Mouse (Mus musculus): ENCODE results near the gene Dnajc8. TPM values are rescaled to one million over a fixed set of nuclear protein-coding genes. Genes with fewer than 3 reads are reported as not detected.

Dnajc8 gene
- polyA plus RNA-seq, 1 experiment from 2014 or later, result 132 TPM

DNA sequence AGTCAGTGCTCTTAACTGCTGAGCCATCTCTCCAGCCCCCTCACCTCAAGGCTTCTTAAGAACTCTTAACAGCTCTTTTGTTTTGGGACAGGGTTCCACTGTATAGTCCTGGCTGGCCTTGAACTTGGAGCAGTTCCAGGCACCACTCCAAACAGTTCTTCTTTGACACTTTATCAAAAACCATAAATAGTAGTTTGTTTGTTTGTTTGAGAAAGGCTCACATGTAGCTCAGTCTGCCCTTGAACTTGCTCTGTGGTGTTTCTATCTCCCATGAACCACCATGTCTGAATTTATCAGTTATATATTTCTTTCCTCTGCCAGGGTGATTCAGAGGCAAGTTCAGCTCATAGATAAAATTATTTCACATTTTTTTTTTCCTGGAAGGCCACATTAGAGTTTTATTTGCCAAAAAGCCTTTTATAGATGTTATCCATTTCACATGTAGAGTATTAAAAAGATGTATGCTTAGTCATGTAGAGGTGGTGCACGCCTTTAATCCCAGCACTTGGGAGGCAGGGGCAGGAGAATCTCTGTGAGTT, 39.5 kb downstream of the Dnajc8 start:
- no peak for ATAC-seq
- Histone ChIP-seq H3K36me3 (ENCODE audit: control insufficient read depth, insufficient read depth) (no peaks in the 10 kb centered on the region), H3K27me3 (replicated peaks; ENCODE audit: control insufficient read depth, insufficient read depth, low read length) (no peaks in the 10 kb centered on the region), H3K4me3 (replicated peaks; ENCODE audit: low read length) (no peak overlapping the region), H3K9me3 (ENCODE audit: control insufficient read depth, low read length) (no peaks in the 10 kb centered on the region), H3K4me1 (replicated peaks; ENCODE audit: control insufficient read depth, insufficient read depth, low read length) (0 out of 2 replicates have a peak, but pooled peaks cover 2% of the 10 kb centered on the region), H3K27ac (ENCODE audit: low read length) (no peak overlapping the region), H3K9ac (replicated peaks; ENCODE audit: low read depth, low read length) (no peak overlapping the region), H3K4me2 (ENCODE audit: low read length) (no peak overlapping the region)
- 82% methylated on average over 1 of the region's 1 CpGs for WGBS

DNA sequence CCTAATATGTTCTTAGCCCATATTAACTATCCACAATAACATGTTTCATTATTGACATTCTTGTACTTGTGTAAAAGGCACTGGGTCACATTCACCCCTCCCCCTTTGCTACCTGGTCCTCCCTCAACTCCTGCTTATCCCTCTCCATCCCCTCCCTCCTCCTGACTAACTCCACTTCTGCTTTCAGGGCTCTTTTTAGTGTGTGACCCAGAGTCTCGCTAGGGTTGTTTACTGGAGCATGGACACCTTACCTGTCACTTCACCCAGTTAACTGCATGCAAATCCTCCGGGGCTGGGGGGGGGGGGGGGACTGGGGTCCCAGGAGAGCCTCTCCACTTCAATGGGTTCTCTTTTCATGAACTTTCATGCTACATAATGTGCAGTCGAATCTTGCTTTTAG, 48.4 kb downstream of the Dnajc8 start:
- no peaks in the 10 kb centered on the region for H3K27me3 ChIP-seq (replicated peaks; ENCODE audit: control insufficient read depth, insufficient read depth, low read length)
- H3K9ac ChIP-seq (replicated peaks; ENCODE audit: low read depth, low read length), result no peak overlapping the region
- H3K4me1 ChIP-seq (replicated peaks; ENCODE audit: control insufficient read depth, insufficient read depth, low read length), result no peaks in the 10 kb centered on the region
- H3K4me3 ChIP-seq (replicated peaks; ENCODE audit: low read length), result no peak overlapping the region
- ATAC-seq, result no peak
- WGBS, result 65% methylated on average over 3 of the region's 3 CpGs
- H3K27ac ChIP-seq (ENCODE audit: low read length), result no peak overlapping the region
- no peak overlapping the region for H3K4me2 ChIP-seq (ENCODE audit: low read length)
- H3K9me3 ChIP-seq (ENCODE audit: control insufficient read depth, low read length), result no peaks in the 10 kb centered on the region
- no peaks in the 10 kb centered on the region for H3K36me3 ChIP-seq (ENCODE audit: control insufficient read depth, insufficient read depth)

DNA sequence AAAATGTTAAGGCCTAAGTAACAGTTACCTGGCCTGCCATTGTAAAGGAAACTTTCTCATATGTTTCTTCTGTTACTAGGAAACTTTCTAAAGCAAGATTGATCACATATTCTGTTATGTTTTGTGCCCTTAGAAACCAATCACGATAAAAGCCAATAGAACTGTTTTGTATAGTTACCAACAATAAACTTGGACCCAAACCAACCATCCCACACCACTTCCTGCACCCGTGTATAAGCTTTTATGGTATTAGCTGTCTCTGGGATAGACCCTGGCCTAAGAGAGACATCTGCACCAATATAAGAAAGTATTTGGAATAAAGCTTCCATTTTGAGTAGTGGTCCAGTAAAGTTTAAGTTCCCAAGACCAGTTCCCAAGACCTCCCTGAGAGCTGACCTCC, 49.6 kb downstream of the Dnajc8 start:
- H3K27ac ChIP-seq (ENCODE audit: low read length), result no peak overlapping the region
- H3K4me3 ChIP-seq (replicated peaks; ENCODE audit: low read length), result no peak overlapping the region
- H3K36me3 ChIP-seq (ENCODE audit: control insufficient read depth, insufficient read depth), result no peaks in the 10 kb centered on the region
- no peak overlapping the region for H3K9ac ChIP-seq (replicated peaks; ENCODE audit: low read depth, low read length)
- ATAC-seq, result no peak
- WGBS, result 90% methylated on average over 2 of the region's 2 CpGs
- no peaks in the 10 kb centered on the region for H3K27me3 ChIP-seq (replicated peaks; ENCODE audit: control insufficient read depth, insufficient read depth, low read length)
- H3K4me2 ChIP-seq (ENCODE audit: low read length), result no peak overlapping the region
- no peaks in the 10 kb centered on the region for H3K4me1 ChIP-seq (replicated peaks; ENCODE audit: control insufficient read depth, insufficient read depth, low read length)
- no peaks in the 10 kb centered on the region for H3K9me3 ChIP-seq (ENCODE audit: control insufficient read depth, low read length)

DNA sequence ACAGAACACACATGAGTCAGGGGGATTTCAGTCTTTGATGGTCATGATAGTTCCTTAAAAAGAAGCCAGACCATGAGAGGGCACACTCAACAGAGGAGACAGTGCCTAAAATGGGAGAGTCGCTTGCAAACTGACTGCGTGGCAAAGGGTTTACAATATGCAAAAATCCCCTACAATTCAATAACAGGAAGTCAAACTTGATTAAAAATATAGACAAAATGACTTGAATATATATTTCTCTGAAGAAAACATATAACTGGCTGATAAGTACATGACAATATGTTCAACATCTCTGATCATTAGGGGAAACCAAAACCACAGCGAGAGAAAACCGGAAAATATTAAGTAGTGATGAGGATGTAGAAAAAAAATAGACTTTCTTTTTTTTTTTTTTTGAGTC, 50.9 kb downstream of the Dnajc8 start:
- no peaks in the 10 kb centered on the region for H3K36me3 ChIP-seq (ENCODE audit: control insufficient read depth, insufficient read depth)
- ATAC-seq, result no peak
- no peak overlapping the region for H3K4me3 ChIP-seq (replicated peaks; ENCODE audit: low read length)
- no peak overlapping the region for H3K27ac ChIP-seq (ENCODE audit: low read length)
- H3K4me2 ChIP-seq (ENCODE audit: low read length), result no peak overlapping the region
- H3K4me1 ChIP-seq (replicated peaks; ENCODE audit: control insufficient read depth, insufficient read depth, low read length), result no peaks in the 10 kb centered on the region
- 96% methylated on average over 4 of the region's 4 CpGs for WGBS
- H3K27me3 ChIP-seq (replicated peaks; ENCODE audit: control insufficient read depth, insufficient read depth, low read length), result no peaks in the 10 kb centered on the region
- H3K9me3 ChIP-seq (ENCODE audit: control insufficient read depth, low read length), result no peaks in the 10 kb centered on the region
- H3K9ac ChIP-seq (replicated peaks; ENCODE audit: low read depth, low read length), result no peak overlapping the region

DNA sequence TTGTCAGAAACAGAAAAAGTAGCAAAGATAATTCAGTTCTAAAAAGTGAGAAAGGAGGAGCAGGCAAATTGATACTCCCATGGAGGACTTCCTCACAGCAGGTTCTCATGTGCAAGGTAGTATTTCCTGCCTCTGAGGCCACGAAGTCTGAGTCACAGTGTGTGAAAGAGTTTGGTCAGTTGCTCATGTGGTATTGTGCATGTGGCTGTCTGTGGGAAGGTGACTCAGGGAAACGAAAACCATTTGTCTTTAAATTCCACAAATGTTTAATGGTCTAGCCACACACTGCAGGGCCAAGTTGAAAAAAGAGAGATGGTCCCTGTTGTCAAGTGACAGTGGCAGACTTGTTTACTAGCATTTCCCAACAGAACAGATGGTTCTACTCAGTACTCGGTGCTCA, 53.2 kb downstream of the Dnajc8 start:
- H3K27me3 ChIP-seq (replicated peaks; ENCODE audit: control insufficient read depth, insufficient read depth, low read length), result no peaks in the 10 kb centered on the region
- no peak overlapping the region for H3K27ac ChIP-seq (ENCODE audit: low read length)
- H3K4me1 ChIP-seq (replicated peaks; ENCODE audit: control insufficient read depth, insufficient read depth, low read length), result no peaks in the 10 kb centered on the region
- no peaks in the 10 kb centered on the region for H3K36me3 ChIP-seq (ENCODE audit: control insufficient read depth, insufficient read depth)
- 82% methylated on average over 3 of the region's 3 CpGs for WGBS
- no peak overlapping the region for H3K4me2 ChIP-seq (ENCODE audit: low read length)
- H3K4me3 ChIP-seq (replicated peaks; ENCODE audit: low read length), result no peak overlapping the region
- ATAC-seq, result no peak
- H3K9me3 ChIP-seq (ENCODE audit: control insufficient read depth, low read length), result no peaks in the 10 kb centered on the region
- no peak overlapping the region for H3K9ac ChIP-seq (replicated peaks; ENCODE audit: low read depth, low read length)

DNA sequence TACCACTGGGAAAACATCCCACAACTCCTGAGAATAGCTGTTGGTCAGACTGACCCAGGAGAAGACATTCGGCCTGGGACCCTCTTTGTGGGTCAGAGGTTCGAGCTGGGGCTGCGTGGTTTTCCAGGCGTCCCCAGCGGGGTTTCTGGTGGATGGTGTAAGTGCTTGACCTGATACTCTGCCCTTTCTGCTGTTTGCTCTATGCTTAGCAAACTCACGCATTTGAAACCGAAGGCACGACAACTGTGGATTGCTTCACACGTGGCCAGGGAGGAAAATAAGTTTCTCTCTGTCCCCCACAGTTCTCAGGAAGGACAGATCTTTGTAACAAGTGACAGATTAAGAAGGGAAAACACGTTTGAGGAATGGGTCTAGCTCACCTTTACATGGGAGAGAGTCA, 55.3 kb downstream of the Dnajc8 start:
- Histone ChIP-seq H3K4me2 (ENCODE audit: low read length) (no peak overlapping the region), H3K9ac (replicated peaks; ENCODE audit: low read depth, low read length) (no peak overlapping the region), H3K36me3 (ENCODE audit: control insufficient read depth, insufficient read depth) (no peaks in the 10 kb centered on the region), H3K4me3 (replicated peaks; ENCODE audit: low read length) (no peak overlapping the region), H3K27me3 (replicated peaks; ENCODE audit: control insufficient read depth, insufficient read depth, low read length) (no peaks in the 10 kb centered on the region), H3K4me1 (replicated peaks; ENCODE audit: control insufficient read depth, insufficient read depth, low read length) (no peaks in the 10 kb centered on the region), H3K9me3 (ENCODE audit: control insufficient read depth, low read length) (no peaks in the 10 kb centered on the region), H3K27ac (ENCODE audit: low read length) (no peak overlapping the region)
- WGBS, result 84% methylated on average over 10 of the region's 10 CpGs
- no peak for ATAC-seq

DNA sequence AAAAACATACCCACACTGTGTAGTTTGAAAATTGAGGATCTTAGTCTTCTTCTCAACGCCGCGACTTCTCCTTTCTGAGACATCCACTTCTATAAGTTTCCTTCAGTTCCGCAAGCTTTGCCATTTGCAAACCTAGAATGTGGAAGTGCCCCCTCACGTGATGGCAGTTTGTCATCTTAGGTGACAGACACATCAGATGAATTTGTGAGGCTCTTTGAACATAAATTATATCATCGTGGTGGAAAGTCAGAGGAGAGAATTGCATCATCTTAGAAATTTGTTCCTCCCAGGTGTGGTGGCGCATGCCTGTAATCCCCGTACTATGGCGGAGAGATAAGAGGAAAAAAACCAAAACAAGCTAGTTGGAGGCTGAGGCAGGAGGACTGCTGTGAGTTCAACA, 57.6 kb downstream of the Dnajc8 start:
- 93% methylated on average over 9 of the region's 9 CpGs for WGBS
- no peak for ATAC-seq
- no peak overlapping the region for H3K4me3 ChIP-seq (replicated peaks; ENCODE audit: low read length)
- H3K9ac ChIP-seq (replicated peaks; ENCODE audit: low read depth, low read length), result no peak overlapping the region
- H3K36me3 ChIP-seq (ENCODE audit: control insufficient read depth, insufficient read depth), result no peaks in the 10 kb centered on the region
- no peaks in the 10 kb centered on the region for H3K4me1 ChIP-seq (replicated peaks; ENCODE audit: control insufficient read depth, insufficient read depth, low read length)
- H3K27ac ChIP-seq (ENCODE audit: low read length), result no peak overlapping the region
- H3K4me2 ChIP-seq (ENCODE audit: low read length), result no peak overlapping the region
- H3K9me3 ChIP-seq (ENCODE audit: control insufficient read depth, low read length), result no peaks in the 10 kb centered on the region
- no peaks in the 10 kb centered on the region for H3K27me3 ChIP-seq (replicated peaks; ENCODE audit: control insufficient read depth, insufficient read depth, low read length)

DNA sequence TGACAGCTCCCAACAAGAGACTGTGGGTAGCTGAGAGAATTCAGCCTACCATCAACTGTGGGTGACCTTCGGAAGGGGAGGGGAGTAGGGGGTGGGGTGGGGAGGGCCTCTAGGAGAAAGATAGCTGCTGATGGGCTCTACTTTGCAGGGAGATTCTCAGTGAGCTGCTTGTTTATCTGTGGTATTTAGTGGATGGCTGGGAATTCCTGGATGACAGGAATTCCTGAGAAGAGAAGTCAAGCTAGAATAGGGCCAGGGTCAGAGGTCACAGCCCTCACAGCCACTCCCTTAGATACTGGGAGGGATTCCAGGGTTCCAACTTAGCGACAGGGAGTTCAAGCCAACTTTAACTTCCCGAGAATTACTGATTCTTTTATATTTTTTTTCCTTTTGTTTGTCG, 58.8 kb downstream of the Dnajc8 start:
- Histone ChIP-seq H3K36me3 (ENCODE audit: control insufficient read depth, insufficient read depth) (no peaks in the 10 kb centered on the region), H3K4me1 (replicated peaks; ENCODE audit: control insufficient read depth, insufficient read depth, low read length) (no peaks in the 10 kb centered on the region), H3K27ac (ENCODE audit: low read length) (no peak overlapping the region), H3K4me2 (ENCODE audit: low read length) (no peak overlapping the region), H3K4me3 (replicated peaks; ENCODE audit: low read length) (no peak overlapping the region), H3K9me3 (ENCODE audit: control insufficient read depth, low read length) (no peaks in the 10 kb centered on the region), H3K27me3 (replicated peaks; ENCODE audit: control insufficient read depth, insufficient read depth, low read length) (no peaks in the 10 kb centered on the region), H3K9ac (replicated peaks; ENCODE audit: low read depth, low read length) (no peak overlapping the region)
- 52% methylated on average over 4 of the region's 4 CpGs for WGBS
- ATAC-seq, result no peak

DNA sequence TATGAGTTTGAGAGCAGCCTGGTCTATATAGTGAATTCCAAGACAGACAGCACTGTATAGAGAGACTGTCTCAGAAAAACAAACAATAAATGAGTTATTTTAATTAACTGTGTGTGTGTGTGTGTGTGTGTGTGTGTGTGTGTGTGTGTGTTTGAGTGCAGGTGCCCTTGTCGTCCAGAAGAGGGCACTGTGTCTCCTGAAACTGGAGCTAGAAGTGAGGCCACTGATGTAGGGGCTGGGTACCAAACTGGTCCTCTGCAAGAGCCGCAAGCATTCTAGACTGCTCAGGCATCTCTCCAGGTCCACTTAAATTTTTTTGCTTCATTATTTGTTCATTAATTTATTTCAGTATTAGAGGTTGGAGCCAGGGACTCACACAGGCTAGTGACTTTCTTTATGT, 63.5 kb downstream of the Dnajc8 start:
- Histone ChIP-seq H3K36me3 (ENCODE audit: control insufficient read depth, insufficient read depth) (no peaks in the 10 kb centered on the region), H3K27ac (ENCODE audit: low read length) (no peak overlapping the region), H3K27me3 (replicated peaks; ENCODE audit: control insufficient read depth, insufficient read depth, low read length) (no peaks in the 10 kb centered on the region), H3K4me1 (replicated peaks; ENCODE audit: control insufficient read depth, insufficient read depth, low read length) (no peaks in the 10 kb centered on the region), H3K4me2 (ENCODE audit: low read length) (no peak overlapping the region), H3K9ac (replicated peaks; ENCODE audit: low read depth, low read length) (no peak overlapping the region), H3K9me3 (ENCODE audit: control insufficient read depth, low read length) (no peaks in the 10 kb centered on the region), H3K4me3 (replicated peaks; ENCODE audit: low read length) (no peak overlapping the region)
- ATAC-seq, result no peak
- WGBS, result 86% methylated on average over 2 of the region's 2 CpGs

DNA sequence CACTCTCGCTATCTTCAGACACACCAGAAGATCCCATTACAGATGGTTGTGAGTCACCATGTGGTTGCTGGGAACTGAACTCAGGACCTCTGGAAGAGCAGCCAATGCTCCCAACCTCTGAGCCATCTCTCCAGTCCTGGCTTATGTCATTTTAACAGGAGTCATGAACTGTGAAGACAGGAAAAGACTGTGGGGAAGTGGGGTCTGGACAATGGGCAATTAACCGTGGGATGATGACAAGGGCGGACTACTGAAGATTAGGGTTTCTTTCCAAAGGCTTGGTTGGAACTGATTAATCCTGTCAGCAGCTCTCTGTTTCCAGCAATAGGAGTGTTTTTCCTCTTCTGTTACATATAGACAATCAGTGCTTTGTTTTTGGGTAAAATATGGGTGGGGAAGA, 64.4 kb downstream of the Dnajc8 start:
- H3K9me3 ChIP-seq (ENCODE audit: control insufficient read depth, low read length), result no peaks in the 10 kb centered on the region
- no peak for ATAC-seq
- H3K4me3 ChIP-seq (replicated peaks; ENCODE audit: low read length), result no peak overlapping the region
- no peaks in the 10 kb centered on the region for H3K36me3 ChIP-seq (ENCODE audit: control insufficient read depth, insufficient read depth)
- H3K4me2 ChIP-seq (ENCODE audit: low read length), result no peak overlapping the region
- no peak overlapping the region for H3K27ac ChIP-seq (ENCODE audit: low read length)
- H3K9ac ChIP-seq (replicated peaks; ENCODE audit: low read depth, low read length), result no peak overlapping the region
- no peaks in the 10 kb centered on the region for H3K4me1 ChIP-seq (replicated peaks; ENCODE audit: control insufficient read depth, insufficient read depth, low read length)
- H3K27me3 ChIP-seq (replicated peaks; ENCODE audit: control insufficient read depth, insufficient read depth, low read length), result no peaks in the 10 kb centered on the region
- WGBS, result 83% methylated on average over 3 of the region's 3 CpGs

All from forebrain, embryonic 16.5 days (tissue).